Mouse (Mus musculus): Measurements from ENCODE around the gene Erh.

Erh gene

GRCm38 (mm10) chr12:80643693-80644505 is at the start of gene Erh, which contains the start of gene Slc39a9:
Gene Erh, minus strand, starts transcription at chr12:80644341.
Gene Slc39a9, plus strand, starts transcription at chr12:80643883.
- DNase-seq: peak; percentile 93 to 95

- DNase-seq: no peak
Measured at GRCm38 (mm10) chr12:80693700-80694099, 49.6 kb upstream of the Erh start.

GRCm38 (mm10) chr12:80692269-80692972 is 48.3 kb upstream of the Erh start, which contains the start of gene Plekhd1:
Gene Plekhd1, plus strand, starts transcription at chr12:80692591.
- peak; percentile 58 to 74 for DNase-seq

DNA sequence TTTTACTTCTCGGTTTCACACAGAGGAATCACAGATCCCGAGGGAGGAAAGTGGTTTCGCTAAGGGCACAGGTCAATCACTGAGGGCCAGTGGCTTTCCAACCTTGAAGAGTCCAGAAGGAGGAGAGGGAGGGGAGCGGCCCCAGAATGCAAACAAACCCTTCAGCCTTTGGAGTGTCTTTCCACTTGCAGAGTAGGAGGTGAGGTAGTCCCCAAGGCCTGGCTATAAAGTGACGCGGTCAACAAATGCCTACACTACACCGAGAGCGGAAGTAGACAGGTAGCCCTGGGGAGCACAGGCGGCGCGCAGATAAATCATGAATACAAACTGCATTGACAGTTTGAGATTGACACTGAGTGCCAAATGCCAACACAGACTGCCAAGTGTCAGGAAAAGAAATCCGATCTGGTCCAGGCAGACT is 47.5 kb upstream of the Erh start:
- no peak for DNase-seq

DNA sequence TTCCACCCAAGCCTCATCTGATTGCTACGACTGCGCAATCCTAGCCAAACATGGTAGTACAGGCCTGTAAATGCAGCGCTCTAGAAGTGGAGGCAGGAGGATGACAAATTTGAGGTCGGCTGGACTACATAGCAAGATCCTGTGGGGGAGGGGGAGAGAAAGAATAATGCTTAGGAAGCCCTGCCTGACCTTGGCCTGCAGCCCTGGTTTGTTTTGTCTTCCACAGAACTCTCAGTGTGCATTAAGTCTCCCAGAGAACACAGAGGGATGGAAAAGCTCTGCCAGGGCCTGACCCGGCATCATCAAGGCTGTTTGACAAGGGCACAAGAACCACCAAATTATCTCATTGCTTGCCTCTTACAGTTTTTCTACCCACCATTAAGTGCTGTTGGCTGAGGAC is 45.6 kb upstream of the Erh start:
- DNase-seq: no peak

- DNase-seq: peak; percentile 58 to 76
Measured at GRCm38 (mm10) chr12:80687788-80688211, 43.7 kb upstream of the Erh start.

- no peak for DNase-seq
Measured at GRCm38 (mm10) chr12:80684316-80684715, 40.2 kb upstream of the Erh start.

DNA sequence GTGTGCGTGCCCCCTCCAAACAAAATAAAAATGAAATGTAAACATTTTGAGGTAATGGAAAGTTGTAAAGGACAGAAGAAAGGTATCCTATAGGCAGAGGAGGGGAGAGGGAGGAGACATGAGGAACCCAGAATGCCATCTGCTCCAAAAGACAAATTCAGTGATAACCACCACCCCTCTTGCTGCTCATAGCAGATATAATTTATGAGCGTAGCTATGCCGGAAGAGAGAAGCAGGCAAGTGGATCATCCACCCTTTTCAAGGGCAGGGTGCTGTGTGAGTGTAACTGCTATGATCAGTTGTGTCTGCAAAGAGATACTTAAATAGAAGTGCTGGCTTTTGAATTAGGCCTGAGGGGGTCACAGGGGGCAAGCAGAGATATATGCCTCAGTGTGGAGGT is 39.4 kb upstream of the Erh start:
- no peak for DNase-seq

GRCm38 (mm10) chr12:80681340-80681739 is 37.2 kb upstream of the Erh start:
- DNase-seq: peak; percentile 43 to 56

DNA sequence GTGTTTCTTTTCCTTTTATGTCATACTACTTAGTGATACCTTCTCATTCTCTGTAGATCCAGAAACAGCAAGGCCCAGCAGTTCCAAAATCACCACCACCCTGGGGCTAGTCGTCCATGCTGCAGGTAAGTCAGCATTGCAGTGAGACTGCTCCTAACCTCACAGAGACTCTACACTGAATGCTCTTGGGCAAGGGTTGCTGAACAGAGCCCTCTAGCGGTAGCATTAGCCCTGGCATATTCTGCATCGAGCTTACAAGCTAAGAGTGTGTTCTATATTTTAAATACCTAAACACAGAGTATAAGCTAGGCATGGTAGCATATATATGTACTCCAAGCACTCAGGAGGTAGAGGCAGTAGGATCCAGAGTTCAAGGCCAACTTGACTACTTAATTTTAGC is 29.0 kb upstream of the Erh start:
- peak; percentile 66 to 76 for DNase-seq

- no peak for DNase-seq
Measured at GRCm38 (mm10) chr12:80668391-80668790, 24.2 kb upstream of the Erh start.

GRCm38 (mm10) chr12:80663935-80664334 is 19.8 kb upstream of the Erh start:
- no peak for DNase-seq

DNA sequence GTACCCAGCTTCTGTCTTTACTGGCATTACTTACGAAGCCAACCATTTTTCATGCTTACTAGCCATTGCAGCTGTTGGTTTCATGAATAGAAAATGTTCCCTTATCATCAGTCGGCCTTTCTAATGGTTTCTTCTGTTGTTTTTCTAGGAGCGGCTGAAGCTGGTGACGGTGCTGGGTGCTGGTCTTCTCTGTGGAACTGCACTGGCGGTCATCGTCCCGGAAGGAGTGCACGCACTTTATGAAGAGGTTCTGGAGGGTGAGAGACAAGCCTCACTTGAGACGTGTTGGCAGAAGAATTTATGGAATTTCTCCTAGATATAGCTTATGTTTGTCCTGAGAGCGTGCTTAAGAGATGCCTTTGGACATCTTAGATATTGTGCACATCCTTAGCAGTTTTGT is 18.2 kb upstream of the Erh start:
- no peak for DNase-seq

DNA sequence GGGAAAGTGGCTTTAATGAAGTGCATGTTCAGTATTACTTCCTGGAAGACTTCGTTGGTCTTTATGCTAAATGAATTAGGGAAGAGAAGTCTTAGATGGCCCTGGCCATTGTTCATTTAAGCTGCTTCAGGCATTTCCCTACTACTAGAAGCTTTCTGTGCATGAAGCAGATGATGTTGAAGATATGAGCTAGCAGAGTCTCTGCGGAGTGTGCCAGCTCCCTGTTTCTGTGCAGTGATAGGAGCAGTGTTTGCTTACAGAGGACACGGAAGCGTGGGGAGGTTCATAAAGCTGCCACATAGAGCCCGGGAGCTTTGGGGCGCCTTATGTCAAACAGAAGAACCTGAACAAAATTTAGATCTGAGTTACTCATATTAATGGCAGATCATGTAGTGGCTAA is 14.5 kb upstream of the Erh start:
- DNase-seq: no peak

DNA sequence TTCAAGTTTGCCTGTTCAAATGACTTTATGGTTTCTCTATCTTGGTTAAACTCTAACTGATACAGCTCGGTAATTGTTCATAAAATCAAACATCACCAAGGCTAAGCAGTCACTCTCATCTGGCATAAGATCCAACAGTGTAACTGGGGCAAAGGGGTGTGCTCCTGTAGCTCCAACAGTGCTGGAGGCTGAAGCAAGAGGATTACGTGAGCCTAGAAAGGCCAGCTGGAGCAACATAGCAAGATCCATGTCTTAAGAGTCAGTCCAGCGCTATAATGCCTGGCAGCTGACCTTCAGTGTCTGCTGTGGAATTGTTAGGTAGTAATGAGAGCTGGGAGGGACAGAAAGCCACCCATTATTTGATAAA is 10.5 kb upstream of the Erh start:
- no peak for DNase-seq

DNA sequence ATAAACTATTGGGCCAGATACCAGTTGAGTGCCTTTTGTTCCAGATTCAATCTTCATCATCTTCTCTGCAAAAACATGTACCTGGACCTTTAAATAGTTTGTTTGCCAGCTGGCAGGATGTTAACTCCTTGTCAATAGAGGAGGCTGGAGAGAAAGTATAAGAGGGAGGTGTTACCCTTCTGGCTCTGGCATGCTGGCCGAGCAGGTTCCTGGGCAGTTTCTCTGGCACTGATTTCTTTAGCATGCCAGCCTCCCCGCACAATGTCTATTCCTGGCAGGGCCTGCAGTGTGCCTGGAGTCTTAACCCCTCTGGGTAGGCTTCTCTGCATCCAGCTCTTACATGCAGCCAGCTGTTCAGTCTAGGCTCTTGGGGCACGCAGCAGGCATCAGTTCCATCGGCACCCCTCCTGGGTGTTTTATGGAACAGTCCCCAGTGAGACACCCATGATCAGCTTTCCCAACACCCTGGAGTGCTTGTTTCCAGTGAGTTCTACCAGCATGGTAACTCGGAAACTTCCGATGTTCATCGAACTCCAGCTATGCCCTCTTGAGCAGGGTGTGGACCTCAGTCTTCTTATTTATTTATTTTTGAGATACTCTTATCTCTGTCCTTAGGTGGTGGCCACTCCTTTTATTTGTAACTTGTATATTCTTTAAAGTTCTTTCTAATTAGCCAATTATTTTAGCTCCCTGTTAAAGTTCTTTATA is 10.0 kb upstream of the Erh start:
- peak; percentile 44 to 57 for DNase-seq

GRCm38 (mm10) chr12:80646377-80646776 is 2.2 kb upstream of the Erh start:
- DNase-seq: no peak

DNA sequence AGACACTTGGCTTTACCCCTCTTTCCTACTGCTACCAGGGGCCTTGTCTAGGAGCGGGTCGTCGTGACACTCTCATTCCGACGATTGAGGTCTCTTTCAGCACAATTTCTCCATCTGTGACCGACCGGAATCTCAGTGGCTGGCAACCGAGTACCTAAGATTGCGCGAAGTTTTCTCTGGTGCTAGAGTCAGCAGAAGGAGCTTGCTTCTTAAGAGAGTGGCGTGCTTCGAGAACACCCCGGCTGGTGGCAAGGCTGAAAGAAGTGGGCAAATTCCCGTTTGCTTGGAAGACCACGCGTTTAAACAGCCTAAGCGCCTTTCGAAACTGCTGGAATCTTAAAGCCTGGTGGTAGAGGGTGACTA is 346 bp upstream of the Erh start:
- no peak for DNase-seq

GRCm38 (mm10) chr12:80642725-80643692 is 1.1 kb downstream of the Erh start:
- DNase-seq: peak; percentile 45 to 68

- no peak for DNase-seq
Measured at GRCm38 (mm10) chr12:80631790-80632189, 12.4 kb downstream of the Erh start.

DNA sequence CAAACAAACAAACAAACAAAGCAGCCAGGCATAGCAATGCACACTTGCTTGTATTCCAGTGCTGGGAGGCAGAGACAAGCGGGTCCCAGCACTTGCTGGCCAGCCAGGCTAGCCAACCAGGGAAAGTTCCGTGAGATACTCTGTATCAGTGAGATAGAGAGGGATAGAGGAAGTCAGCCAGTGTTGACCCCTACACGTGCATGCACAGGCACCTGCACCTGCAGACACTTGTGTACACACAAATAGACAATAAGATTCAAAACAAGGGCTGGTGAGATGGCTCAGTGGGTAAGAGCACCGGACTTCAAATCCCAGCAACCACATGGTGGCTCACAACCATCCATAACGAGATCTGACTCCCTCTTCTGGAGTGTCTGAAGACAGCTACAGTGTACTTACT is 23.6 kb downstream of the Erh start:
- no peak for DNase-seq
